Mouse (Mus musculus) heart, postnatal 0 days (tissue): Measurements from ENCODE around the gene Cd276. TPM values are rescaled to one million over a fixed set of nuclear protein-coding genes. Genes with fewer than 3 reads are reported as not detected.
A peak's percentile ranks its signal among the peaks of the same experiment; 100 is the strongest.

ENCODE experiments used
- ATAC-seq: fragments of 200-750 bp; cut with Nextera tagmentation; 2 replicates; pipeline ENCODE4 v1.8.0; 2017; ENCODE audit warnings: low read depth, moderate number of reproducible peaks, moderate library complexity; ENCODE audit not compliant: insufficient read depth
- DNase-seq: peaks from one replicate; pipeline ENCODE4 v3.0.0-alpha.2; 2016; ENCODE audit warnings: low spot score
- H3K27ac ChIP-seq: fragments of 300-500 bp; sonication (generic); 2 replicates; pipeline ENCODE4 v1.5.1; 2014; ENCODE audit warnings: low read depth, mild to moderate bottlenecking
- H3K27me3 ChIP-seq: fragments of 300-500 bp; sonication (generic); 2 replicates; pipeline ENCODE4 v1.6.1; 2014; ENCODE audit warnings: low read length, mixed read lengths; ENCODE audit not compliant: control insufficient read depth, insufficient read depth
- H3K36me3 ChIP-seq: fragments of 300-500 bp; sonication (generic); replicated peaks from 2 replicates; pipeline ENCODE4 v1.6.1; 2014; ENCODE audit warnings: low read length, mixed read lengths; ENCODE audit not compliant: control insufficient read depth, insufficient read depth
- H3K4me1 ChIP-seq: fragments of 300-500 bp; sonication (generic); 2 replicates; pipeline ENCODE4 v1.6.1; 2014; ENCODE audit warnings: antibody characterized with exemption; ENCODE audit not compliant: control insufficient read depth, insufficient read depth
- H3K4me2 ChIP-seq: fragments of 300-500 bp; sonication (generic); 2 replicates; pipeline ENCODE4 v1.6.1; 2014; ENCODE audit warnings: low read depth, mild to moderate bottlenecking, low read length, moderate library complexity
- H3K4me3 ChIP-seq: fragments of 300-500 bp; sonication (generic); 2 replicates; pipeline ENCODE4 v1.5.1; 2014; ENCODE audit warnings: low read depth, low read length
- H3K9ac ChIP-seq: fragments of 300-500 bp; sonication (generic); replicated peaks from 2 replicates; pipeline ENCODE4 v1.6.1; 2014; ENCODE audit warnings: low read depth, low read length, mixed read lengths
- H3K9me3 ChIP-seq: fragments of 300-500 bp; sonication (generic); replicated peaks from 2 replicates; pipeline ENCODE4 v1.6.1; 2016; ENCODE audit warnings: low read length; ENCODE audit not compliant: control insufficient read depth
- CTCF ChIP-seq: IDR thresholded peaks from 2 replicates; pipeline ENCODE4 v1.5.1; 2016; ENCODE audit warnings: antibody characterized with exemption, control low read depth, low read depth
- EP300 ChIP-seq: IDR thresholded peaks from 2 replicates; pipeline ENCODE4 v1.6.1; 2016; ENCODE audit warnings: antibody characterized with exemption, low read depth
- WGBS: fragments of 180-500 bp; shearing (Covaris S2); extraction: QIAGEN DNeasy Blood & Tissue Kit; methylation state at CpG from one replicate; pipeline ENCODE4 v1.1.7; 2014; 5-methylcytosine and 5-hydroxymethylcytosine counted together
- polyA plus RNA-seq: library from polyadenylated mRNA; unstranded; fragments of >200 nt; fragmentation: Nextera tagmentation; extraction: Ambion mirVana; gene quantifications from 2 replicates; pipeline ENCODE4 v1.2.1, GENCODE M21; 2015
- total RNA-seq: library from RNA; depleted of rRNA; stranded (reverse); fragments of >200 nt; gene quantifications from 2 replicates; pipeline ENCODE4 v1.2.3, GENCODE M21; 2014; ENCODE audit warnings: low replicate concordance

The Cd276 gene
- total and polyA plus RNA-seq, 2 experiments from 2014 or later, result 14.2 to 14.5 TPM

DNA sequence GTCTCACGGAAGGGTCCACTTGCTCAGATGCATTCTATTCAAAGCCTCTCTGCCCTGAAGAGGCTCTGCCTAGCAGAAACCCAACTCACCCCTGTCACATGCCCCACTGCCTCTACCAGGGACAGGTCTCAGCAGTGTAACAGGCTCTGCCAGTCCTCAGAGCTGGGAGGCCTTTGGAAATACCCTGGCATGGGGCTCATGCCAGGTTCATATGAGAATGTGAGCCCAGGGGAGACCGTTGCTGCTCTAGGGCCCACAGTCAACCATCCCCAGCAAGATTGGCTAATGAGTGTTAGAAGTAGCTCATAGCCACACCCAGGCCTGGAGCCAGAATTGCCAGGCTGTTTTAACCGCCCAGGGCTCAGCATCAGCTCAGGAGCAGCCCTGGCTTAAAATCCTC, 5.5 kb downstream of the Cd276 start:
- TF ChIP-seq EP300 (no peak), CTCF (no peak)
- 72% methylated on average over 3 of the region's 3 CpGs for WGBS
- H3K4me2 ChIP-seq, result no peak overlapping the region
- H3K9me3 ChIP-seq, result no peaks in the 10 kb centered on the region
- no peaks in the 10 kb centered on the region for H3K27me3 ChIP-seq
- DNase-seq (no peak), ATAC-seq (no peak)
- H3K4me1 ChIP-seq, result peaks cover 4% of the 10 kb centered on the region
- no peak overlapping the region for H3K9ac ChIP-seq
- H3K4me3 ChIP-seq, result no peak overlapping the region
- H3K27ac ChIP-seq, result no peak overlapping the region
- no peaks in the 10 kb centered on the region for H3K36me3 ChIP-seq

DNA sequence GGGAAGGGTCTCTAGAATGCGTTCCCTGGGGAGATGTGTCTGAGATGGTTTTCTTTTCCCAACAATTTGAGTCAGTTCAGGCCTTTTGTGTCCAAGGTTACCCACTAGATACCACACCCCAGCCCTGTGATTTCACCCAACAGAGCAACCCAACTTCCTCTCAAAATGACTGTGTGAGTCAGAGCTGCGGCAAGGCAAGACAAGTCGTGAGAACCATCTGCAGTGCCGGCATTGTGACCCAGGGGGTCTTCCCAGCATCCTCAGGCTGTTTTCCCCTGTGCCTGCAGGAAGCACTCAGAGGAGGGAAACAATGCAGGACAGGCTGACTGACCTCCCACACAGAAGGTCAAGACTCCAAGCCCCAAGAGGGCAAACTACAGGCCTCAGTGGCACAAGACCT, 6.3 kb downstream of the Cd276 start:
- no peaks in the 10 kb centered on the region for H3K36me3 ChIP-seq
- DNase-seq, result no peak
- no peak for TF ChIP-seq EP300
- no peak for TF ChIP-seq CTCF
- no peak overlapping the region for H3K4me2 ChIP-seq
- no peaks in the 10 kb centered on the region for H3K27me3 ChIP-seq
- no peaks in the 10 kb centered on the region for H3K9me3 ChIP-seq
- no peak overlapping the region for H3K4me3 ChIP-seq
- no peak overlapping the region for H3K9ac ChIP-seq
- H3K4me1 ChIP-seq, result peaks cover under 1% of the 10 kb centered on the region
- 66% methylated on average over 4 of the region's 4 CpGs for WGBS
- no peak for ATAC-seq
- H3K27ac ChIP-seq, result no peak overlapping the region

DNA sequence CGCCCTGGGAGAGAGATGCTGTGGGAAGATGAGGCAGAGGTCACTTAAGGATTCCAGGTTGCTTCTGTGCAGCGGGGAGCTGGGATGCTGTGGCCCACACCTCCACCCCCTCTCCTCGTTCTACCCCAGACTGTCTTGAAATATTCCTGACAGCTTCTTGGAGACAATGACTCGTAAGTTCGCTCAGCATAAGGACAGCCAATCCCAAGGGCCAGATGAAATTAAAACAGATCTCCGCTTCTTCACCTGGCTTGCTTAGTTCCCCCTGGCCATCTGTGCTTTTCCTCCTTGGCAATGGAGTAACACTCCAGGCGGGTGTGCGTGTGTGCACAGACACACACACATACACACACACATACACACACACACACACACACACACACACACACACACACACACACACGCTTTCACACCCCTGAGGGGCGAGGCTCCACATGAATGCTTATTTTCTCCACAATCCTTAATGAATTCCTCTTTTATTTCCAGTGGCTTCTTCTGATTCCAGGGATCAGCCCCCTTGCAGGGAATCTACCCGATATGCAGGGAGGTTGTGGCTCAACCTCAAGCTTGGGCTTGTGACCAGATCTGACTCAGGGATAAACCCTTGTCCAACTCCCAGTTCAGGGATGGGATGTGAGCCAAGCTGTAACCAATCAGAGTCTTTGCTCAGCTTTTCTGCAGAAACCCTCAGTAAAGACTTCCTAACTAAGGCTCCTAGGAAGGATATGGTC, 8.4 kb downstream of the Cd276 start:
- TF ChIP-seq CTCF (no peak), EP300 (no peak)
- 84% methylated on average over 11 of the region's 11 CpGs for WGBS
- Histone ChIP-seq H3K27ac (no peak overlapping the region), H3K9ac (no peak overlapping the region), H3K27me3 (no peaks in the 10 kb centered on the region), H3K4me1 (peaks cover 4% of the 10 kb centered on the region; the same call in 1 of the 2 replicates), H3K9me3 (no peaks in the 10 kb centered on the region), H3K4me2 (no peak overlapping the region), H3K36me3 (no peaks in the 10 kb centered on the region), H3K4me3 (no peak overlapping the region)
- ATAC-seq, result no peak
- DNase-seq, result no peak

DNA sequence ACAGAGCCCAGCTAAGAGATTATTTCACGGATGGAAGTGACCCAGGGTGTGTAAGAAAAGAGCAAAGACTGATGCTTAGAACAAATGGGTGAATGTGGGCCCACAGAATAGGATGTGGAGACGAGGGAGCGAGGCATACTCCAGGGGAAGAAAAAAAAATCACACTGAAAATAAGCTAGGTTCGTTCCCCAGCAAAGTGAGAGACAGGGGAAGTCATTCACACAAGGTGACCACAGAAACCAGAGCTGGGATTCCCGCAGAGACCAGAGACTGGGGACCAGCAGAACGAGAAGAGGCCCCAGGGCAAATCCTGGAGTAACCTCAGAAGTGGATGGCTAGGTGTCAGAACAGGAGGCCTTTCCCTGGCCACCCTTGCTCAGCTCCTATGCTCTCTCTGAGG, 9.8 kb downstream of the Cd276 start:
- no peak overlapping the region for H3K9ac ChIP-seq
- H3K4me1 ChIP-seq, result peaks cover 10% of the 10 kb centered on the region; the same call in 1 of the 2 replicates
- WGBS, result 66% methylated on average over 6 of the region's 6 CpGs
- no peak for DNase-seq
- no peaks in the 10 kb centered on the region for H3K36me3 ChIP-seq
- H3K4me3 ChIP-seq, result no peak overlapping the region
- ATAC-seq, result no peak
- peak overlapping the region; percentile 27; the same call in 1 of the 2 replicates for H3K4me2 ChIP-seq
- no peaks in the 10 kb centered on the region for H3K27me3 ChIP-seq
- TF ChIP-seq EP300 (no peak), CTCF (no peak)
- H3K27ac ChIP-seq, result peak overlapping the region; percentile 11; the same call in 1 of the 2 replicates
- no peaks in the 10 kb centered on the region for H3K9me3 ChIP-seq

DNA sequence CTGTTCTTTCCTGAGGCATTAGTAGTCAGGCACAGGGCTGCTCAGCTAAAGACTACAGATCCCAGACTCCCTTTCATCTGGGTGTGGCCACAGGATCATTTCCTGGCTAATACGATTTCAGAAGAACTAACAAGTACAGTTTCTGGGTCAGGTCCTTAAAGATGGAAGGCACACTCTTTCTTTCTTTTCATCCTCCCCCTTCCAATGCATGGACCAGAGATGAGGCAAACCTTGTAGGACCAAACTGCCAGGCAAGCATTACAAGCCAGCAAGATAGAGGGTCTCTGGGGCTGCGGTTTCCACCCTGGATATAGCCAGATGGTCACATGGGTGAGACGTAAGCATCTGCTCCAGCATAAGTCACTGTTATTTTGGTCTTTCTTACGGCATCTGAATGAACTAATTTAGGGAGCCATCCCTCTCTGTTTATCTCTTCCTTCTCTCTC, 10.3 kb downstream of the Cd276 start:
- 26% methylated on average over 4 of the region's 4 CpGs for WGBS
- DNase-seq, result peak; percentile 51

More for the DNA sequence above, 10.3 kb downstream of the Cd276 start:
- Histone ChIP-seq H3K4me1 (peaks cover 10% of the 10 kb centered on the region; the same call in 1 of the 2 replicates), H3K27me3 (no peaks in the 10 kb centered on the region), H3K9ac (no peak overlapping the region), H3K4me2 (peak overlapping the region; percentile 27), H3K4me3 (peak overlapping the region; percentile 18), H3K27ac (peak overlapping the region; percentile 11; the same call in 1 of the 2 replicates), H3K36me3 (no peaks in the 10 kb centered on the region), H3K9me3 (no peaks in the 10 kb centered on the region)
- ATAC-seq, result peak; percentile 58
- no peak for TF ChIP-seq CTCF
- TF ChIP-seq EP300, result no peak
